Mouse (Mus musculus) left cerebral cortex, postnatal 4 days (tissue): Measurements from ENCODE around the gene Mmp2. TPM values are rescaled to one million over a fixed set of nuclear protein-coding genes. Genes with fewer than 3 reads are reported as not detected.
A peak's percentile ranks its signal among the peaks of the same experiment; 100 is the strongest.
"Not testable (repeated sequence)": the region's sequence is repeated elsewhere in the genome, so short reads cannot be mapped to it uniquely, and the experiment has no call there.

Experiments
- DNase-seq: peaks from one replicate; pipeline ENCODE4 v3.0.0-alpha.2; 2022
- intact Hi-C: fragments of 180-260 bp; cut with DNase I; formaldehyde crosslinking; loops from one replicate; pipeline ENCODE4 v1.15.1; 2025
- total RNA-seq, 2 experiments: library from RNA; stranded (reverse); gene quantifications; 2 replicates each; pipeline ENCODE4 v1.2.3; 2021

Gene Mmp2
- total RNA-seq, 2 experiments from 2014 or later: 12.2 to 14.2 TPM

DNA sequence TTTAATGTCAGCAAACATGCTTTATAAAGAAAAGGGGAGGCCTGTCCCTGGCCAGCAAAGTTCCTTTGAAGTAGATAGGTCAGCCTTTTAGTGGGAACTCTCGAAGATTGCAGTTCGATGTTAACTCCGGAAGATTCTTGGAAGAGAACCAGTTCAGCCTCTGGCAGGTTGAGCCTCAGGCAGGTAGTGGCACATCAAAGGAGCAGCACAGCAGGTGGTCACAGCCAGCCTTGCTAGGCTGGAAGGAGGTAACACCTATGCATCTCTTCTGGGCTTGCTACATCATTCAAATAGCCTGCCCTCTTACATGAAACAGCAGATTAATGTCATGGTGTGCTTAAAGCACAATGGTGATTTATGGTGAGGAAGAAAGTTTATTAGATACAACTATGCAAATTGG lies 65.1 kb downstream of the Mmp2 start:
- intact Hi-C loops, DNase-seq: not testable (repeated sequence)

DNA sequence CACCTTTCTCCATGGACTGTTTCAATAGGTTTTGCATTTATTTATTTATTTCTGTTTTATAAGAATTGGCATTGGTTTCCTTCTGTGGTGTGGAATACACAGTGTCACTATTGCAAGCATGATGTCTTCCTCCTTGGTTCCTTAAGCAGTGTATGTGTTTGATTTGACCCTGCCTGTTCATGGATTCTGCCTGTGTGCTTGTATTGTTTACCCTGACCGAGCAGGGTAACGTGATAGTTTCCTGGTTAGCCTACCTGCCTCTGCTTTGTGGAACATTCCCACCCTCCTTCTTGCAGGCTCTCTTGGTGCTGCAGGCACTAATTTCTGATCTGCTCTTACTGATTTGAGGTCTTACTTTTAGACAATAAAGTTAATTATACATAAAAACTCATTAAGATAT lies 66.8 kb downstream of the Mmp2 start:
- no peak for DNase-seq
- intact Hi-C loops: no loop called here

DNA sequence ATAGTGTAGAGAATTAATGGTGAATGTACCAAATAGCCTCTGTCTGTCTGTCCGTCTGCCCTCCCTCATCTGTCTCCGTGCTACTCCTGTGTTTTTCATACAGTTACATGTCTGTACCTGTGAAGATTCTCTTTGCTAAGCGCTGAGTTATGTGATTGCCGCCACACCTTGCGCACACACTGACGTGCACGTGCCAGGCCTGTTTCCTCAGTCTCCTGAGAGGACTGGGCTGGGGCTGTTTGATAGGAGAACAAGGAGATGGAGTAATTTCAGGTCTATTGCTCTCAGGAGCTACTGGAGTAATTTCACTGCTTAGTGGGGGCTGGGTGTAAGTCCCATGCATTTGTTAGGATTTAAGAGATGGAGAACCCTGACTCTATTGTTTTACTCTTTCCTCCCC lies 68.0 kb downstream of the Mmp2 start:
- intact Hi-C loops: no loop called here
- no peak for DNase-seq

DNA sequence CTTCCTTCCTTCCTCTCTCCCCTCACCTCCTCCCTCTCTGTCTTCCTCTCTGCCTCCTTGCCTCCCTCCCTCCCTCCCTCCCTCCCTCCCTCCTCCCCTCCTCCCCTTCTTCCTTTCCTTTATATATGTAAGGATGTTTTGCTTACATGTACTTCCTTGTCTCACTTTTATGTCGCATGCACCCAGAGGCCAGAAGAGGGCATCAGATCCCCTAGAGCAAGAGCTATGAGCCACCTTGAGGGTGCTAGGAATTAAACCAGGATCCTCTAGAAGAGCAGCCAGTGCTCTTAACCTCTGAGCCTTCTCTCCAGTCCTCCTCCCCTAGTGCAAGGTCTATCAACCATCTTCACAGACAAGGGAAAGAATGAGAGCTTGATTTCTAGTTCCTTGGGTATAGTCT lies 69.0 kb downstream of the Mmp2 start:
- intact Hi-C loops: no loop called here
- no peak for DNase-seq

DNA sequence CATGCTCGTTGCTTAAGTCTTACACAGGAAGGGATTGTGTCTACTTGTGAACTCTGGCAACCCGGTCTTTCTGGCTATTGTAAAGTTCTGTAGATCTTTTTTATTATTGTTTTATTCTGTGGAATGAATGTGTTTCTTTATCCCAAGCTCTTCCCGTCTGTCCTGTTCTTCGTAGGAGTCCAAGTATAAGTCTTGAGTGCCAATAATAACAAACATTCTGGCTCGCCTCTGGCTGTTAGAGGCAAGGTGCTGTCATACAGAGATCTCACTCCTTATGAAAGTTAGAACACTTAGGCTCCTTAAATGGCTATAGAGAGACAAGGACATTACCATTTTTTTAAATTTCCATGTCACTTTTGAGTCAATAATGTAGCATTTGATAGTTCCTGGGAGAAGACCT lies 69.5 kb downstream of the Mmp2 start:
- no peak for DNase-seq
- intact Hi-C loops: no loop called here

DNA sequence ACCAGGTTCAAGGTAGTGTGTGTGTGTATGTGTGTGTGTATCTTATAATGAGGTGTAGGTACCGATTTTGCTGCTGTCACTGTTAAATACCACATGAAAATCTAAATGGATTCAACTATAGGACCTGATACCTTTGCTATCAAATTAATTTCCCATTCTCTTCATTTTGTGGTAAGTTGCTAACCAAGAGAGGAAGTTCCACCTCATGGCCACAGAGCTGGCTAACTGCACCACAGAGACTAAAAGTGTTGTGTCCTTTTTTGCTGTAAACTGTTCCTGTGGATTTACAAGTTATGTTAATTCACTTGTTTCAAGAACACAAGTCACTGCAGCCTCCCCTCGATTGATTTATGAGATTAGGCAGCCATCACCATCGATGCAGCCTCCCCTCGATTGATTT lies 70.7 kb downstream of the Mmp2 start:
- intact Hi-C loops: no loop called here
- DNase-seq: no peak

DNA sequence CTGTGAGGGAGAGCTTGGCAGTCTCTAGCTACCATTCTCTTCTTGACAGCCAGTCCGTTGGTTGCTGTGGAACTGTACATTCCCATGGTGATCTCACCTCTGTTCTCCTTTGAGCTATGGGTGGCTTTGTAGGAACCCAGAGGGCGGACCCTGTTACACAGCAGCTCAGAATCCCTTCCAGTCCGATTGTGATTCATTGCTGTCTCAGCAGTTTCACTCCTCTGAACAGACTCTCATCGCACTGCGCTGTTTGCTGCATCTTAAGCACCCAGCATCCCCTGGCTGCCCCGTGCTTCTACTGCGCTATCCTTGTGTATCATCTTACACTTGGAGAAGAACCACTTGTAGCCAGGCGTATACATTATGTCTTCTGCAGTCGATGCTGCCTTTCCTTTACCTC lies 72.5 kb downstream of the Mmp2 start:
- DNase-seq: no peak

DNA sequence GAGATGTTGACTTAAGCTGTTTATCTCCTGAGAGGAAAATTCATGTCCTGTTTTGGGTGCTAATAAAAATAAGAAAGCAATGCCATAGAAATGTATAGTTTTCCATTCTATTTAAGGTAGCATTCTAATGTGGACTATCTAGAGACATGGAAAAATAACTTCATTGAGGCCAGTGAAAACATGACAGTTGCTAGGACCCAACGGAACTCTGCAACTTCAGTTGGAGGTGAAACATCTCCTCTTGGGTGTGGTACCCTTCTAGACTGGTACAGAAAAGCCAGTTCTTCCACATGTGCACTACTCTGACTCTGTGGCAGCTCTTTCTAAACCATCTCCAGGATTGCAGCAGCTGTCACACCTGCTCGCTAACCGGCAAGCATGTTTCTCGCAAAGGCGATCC lies 74.0 kb downstream of the Mmp2 start, which contains the start of gene Capns2:
TSS of gene Capns2 (plus strand) at position 301 of the 400 bp plus-strand sequence.
- intact Hi-C loops: no loop called here
- DNase-seq: no peak

More for the DNA sequence above, 72.5 kb downstream of the Mmp2 start:
- intact Hi-C loops: no loop called here

DNA sequence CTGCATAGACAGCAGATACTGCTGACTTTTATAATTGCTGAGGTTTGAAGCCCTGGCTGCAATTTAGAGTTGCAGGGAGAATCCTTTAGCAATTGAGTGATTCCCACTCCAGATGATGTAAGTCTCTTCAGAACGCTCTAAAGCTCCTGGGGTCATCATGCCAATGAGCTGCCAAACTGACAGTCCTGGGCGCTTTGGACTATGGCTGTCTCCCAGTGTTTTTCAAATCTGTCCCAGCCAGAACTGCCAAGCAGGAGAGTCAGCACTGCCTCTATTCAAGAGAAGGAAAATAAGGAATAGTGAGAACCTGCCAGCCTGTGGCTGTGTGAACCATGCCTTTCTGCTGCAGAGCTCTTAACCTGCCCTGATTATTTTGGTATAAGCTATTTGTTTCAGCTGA lies 75.9 kb downstream of the Mmp2 start:
- intact Hi-C loops: no loop called here
- peak; percentile 23 for DNase-seq

Other genes with a start within 250 kb of the Mmp2 start
- not detected for gene Irx6, start 153.0 kb upstream of the Mmp2 start, total RNA-seq
- gene Lpcat2, start 28.0 kb downstream of the Mmp2 start, total RNA-seq: 1 to 10 TPM; 7.1 to 7.8 TPM
- gene Capns2, start 74.1 kb downstream of the Mmp2 start, total RNA-seq: 1 to 10 TPM; 2.1 to 2.2 TPM
- under 1 TPM; 0.24 to 0.26 TPM for gene Slc6a2, start 132.8 kb downstream of the Mmp2 start, total RNA-seq
- gene Ces1a, start 220.9 kb downstream of the Mmp2 start, total RNA-seq: not detected